Mouse (Mus musculus): ENCODE measurements at regions not wholly inside any gene's neighbourhood (a gene's known extent, or its start where the extent isn't known, plus 50 kb on each side); places are given as distances from the start of the nearest gene placed in this dataset.

GRCm38 (mm10) chr10:117543696-117543950, 85.7 kb upstream of the Cpm start:
- ATAC-seq (ENCODE audit: low read depth): no peak
- no peaks in the 10 kb centered on the region for H3K36me3 ChIP-seq (ENCODE audit: control insufficient read depth, insufficient read depth, low read length)
- no peaks in the 10 kb centered on the region for H3K27me3 ChIP-seq (ENCODE audit: control insufficient read depth, insufficient read depth, low read length)
- H3K27ac ChIP-seq (ENCODE audit: low read depth, low read length): no peak overlapping the region
- WGBS: 89% methylated on average over 6 of the region's 6 CpGs
- H3K4me3 ChIP-seq (ENCODE audit: low read depth, low read length): no peak overlapping the region
- no peak overlapping the region for H3K4me2 ChIP-seq (ENCODE audit: low read depth, low read length)
- H3K9ac ChIP-seq (replicated peaks; ENCODE audit: low read depth, low read length): no peak overlapping the region
- no peaks in the 10 kb centered on the region for H3K4me1 ChIP-seq (ENCODE audit: control insufficient read depth, insufficient read depth, low read length)
- no peaks in the 10 kb centered on the region for H3K9me3 ChIP-seq (ENCODE audit: control insufficient read depth, low read length)

- no peak for ATAC-seq (ENCODE audit: low read depth)
- Histone ChIP-seq H3K27ac (ENCODE audit: low read depth, low read length) (no peak overlapping the region), H3K36me3 (ENCODE audit: control insufficient read depth, insufficient read depth, low read length) (no peaks in the 10 kb centered on the region), H3K9ac (replicated peaks; ENCODE audit: low read depth, low read length) (no peak overlapping the region), H3K4me3 (ENCODE audit: low read depth, low read length) (no peak overlapping the region), H3K9me3 (ENCODE audit: control insufficient read depth, low read length) (no peaks in the 10 kb centered on the region), H3K4me2 (ENCODE audit: low read depth, low read length) (no peak overlapping the region), H3K27me3 (ENCODE audit: control insufficient read depth, insufficient read depth, low read length) (no peaks in the 10 kb centered on the region), H3K4me1 (ENCODE audit: control insufficient read depth, insufficient read depth, low read length) (no peaks in the 10 kb centered on the region)
- 87% methylated on average over 5 of the region's 5 CpGs for WGBS
Observed at GRCm38 (mm10) chr10:117542886-117543695, 86.2 kb upstream of the Cpm start.

GRCm38 (mm10) chr10:117542351-117542750, 86.9 kb upstream of the Cpm start:
- H3K9me3 ChIP-seq (ENCODE audit: control insufficient read depth, low read length): no peaks in the 10 kb centered on the region
- H3K27me3 ChIP-seq (ENCODE audit: control insufficient read depth, insufficient read depth, low read length): no peaks in the 10 kb centered on the region
- no peak overlapping the region for H3K4me2 ChIP-seq (ENCODE audit: low read depth, low read length)
- H3K4me1 ChIP-seq (ENCODE audit: control insufficient read depth, insufficient read depth, low read length): no peaks in the 10 kb centered on the region
- H3K36me3 ChIP-seq (ENCODE audit: control insufficient read depth, insufficient read depth, low read length): no peaks in the 10 kb centered on the region
- H3K27ac ChIP-seq (ENCODE audit: low read depth, low read length): no peak overlapping the region
- no peak overlapping the region for H3K9ac ChIP-seq (replicated peaks; ENCODE audit: low read depth, low read length)
- WGBS: 82% methylated on average over 5 of the region's 5 CpGs
- ATAC-seq (ENCODE audit: low read depth): no peak
- no peak overlapping the region for H3K4me3 ChIP-seq (ENCODE audit: low read depth, low read length)

GRCm38 (mm10) chr10:117541487-117541886, 87.8 kb upstream of the Cpm start:
- ATAC-seq (ENCODE audit: low read depth): no peak
- Histone ChIP-seq H3K9ac (replicated peaks; ENCODE audit: low read depth, low read length) (no peak overlapping the region), H3K27me3 (ENCODE audit: control insufficient read depth, insufficient read depth, low read length) (no peaks in the 10 kb centered on the region), H3K36me3 (ENCODE audit: control insufficient read depth, insufficient read depth, low read length) (no peaks in the 10 kb centered on the region), H3K4me3 (ENCODE audit: low read depth, low read length) (no peak overlapping the region), H3K4me2 (ENCODE audit: low read depth, low read length) (no peak overlapping the region), H3K4me1 (ENCODE audit: control insufficient read depth, insufficient read depth, low read length) (no peaks in the 10 kb centered on the region), H3K9me3 (ENCODE audit: control insufficient read depth, low read length) (no peaks in the 10 kb centered on the region), H3K27ac (ENCODE audit: low read depth, low read length) (no peak overlapping the region)
- WGBS: 83% methylated on average over 2 of the region's 2 CpGs

- Histone ChIP-seq H3K27ac (ENCODE audit: low read depth, low read length) (no peak overlapping the region), H3K27me3 (ENCODE audit: control insufficient read depth, insufficient read depth, low read length) (no peaks in the 10 kb centered on the region), H3K9ac (replicated peaks; ENCODE audit: low read depth, low read length) (no peak overlapping the region), H3K4me2 (ENCODE audit: low read depth, low read length) (no peak overlapping the region), H3K4me1 (ENCODE audit: control insufficient read depth, insufficient read depth, low read length) (no peaks in the 10 kb centered on the region), H3K36me3 (ENCODE audit: control insufficient read depth, insufficient read depth, low read length) (no peaks in the 10 kb centered on the region), H3K9me3 (ENCODE audit: control insufficient read depth, low read length) (no peaks in the 10 kb centered on the region), H3K4me3 (ENCODE audit: low read depth, low read length) (no peak overlapping the region)
- WGBS: 93% methylated on average over 2 of the region's 2 CpGs
- no peak for ATAC-seq (ENCODE audit: low read depth)
Observed at GRCm38 (mm10) chr10:117540747-117541398, 88.4 kb upstream of the Cpm start.

GRCm38 (mm10) chr10:117540112-117540594, 89.1 kb upstream of the Cpm start:
- no peak overlapping the region for H3K9ac ChIP-seq (replicated peaks; ENCODE audit: low read depth, low read length)
- no peaks in the 10 kb centered on the region for H3K9me3 ChIP-seq (ENCODE audit: control insufficient read depth, low read length)
- no peak overlapping the region for H3K27ac ChIP-seq (ENCODE audit: low read depth, low read length)
- no peak for ATAC-seq (ENCODE audit: low read depth)
- no peaks in the 10 kb centered on the region for H3K36me3 ChIP-seq (ENCODE audit: control insufficient read depth, insufficient read depth, low read length)
- 94% methylated on average over 2 of the region's 2 CpGs for WGBS
- no peak overlapping the region for H3K4me2 ChIP-seq (ENCODE audit: low read depth, low read length)
- no peak overlapping the region for H3K4me3 ChIP-seq (ENCODE audit: low read depth, low read length)
- no peaks in the 10 kb centered on the region for H3K4me1 ChIP-seq (ENCODE audit: control insufficient read depth, insufficient read depth, low read length)
- no peaks in the 10 kb centered on the region for H3K27me3 ChIP-seq (ENCODE audit: control insufficient read depth, insufficient read depth, low read length)

GRCm38 (mm10) chr10:117539532-117539931, 89.8 kb upstream of the Cpm start:
- H3K27me3 ChIP-seq (ENCODE audit: control insufficient read depth, insufficient read depth, low read length): no peaks in the 10 kb centered on the region
- H3K4me2 ChIP-seq (ENCODE audit: low read depth, low read length): no peak overlapping the region
- H3K27ac ChIP-seq (ENCODE audit: low read depth, low read length): no peak overlapping the region
- no peaks in the 10 kb centered on the region for H3K4me1 ChIP-seq (ENCODE audit: control insufficient read depth, insufficient read depth, low read length)
- H3K9me3 ChIP-seq (ENCODE audit: control insufficient read depth, low read length): no peaks in the 10 kb centered on the region
- ATAC-seq (ENCODE audit: low read depth): no peak
- H3K9ac ChIP-seq (replicated peaks; ENCODE audit: low read depth, low read length): no peak overlapping the region
- no peaks in the 10 kb centered on the region for H3K36me3 ChIP-seq (ENCODE audit: control insufficient read depth, insufficient read depth, low read length)
- no peak overlapping the region for H3K4me3 ChIP-seq (ENCODE audit: low read depth, low read length)
- 78% methylated on average over 1 of the region's 1 CpGs for WGBS

GRCm38 (mm10) chr10:117538725-117539124, 90.6 kb upstream of the Cpm start:
- Histone ChIP-seq H3K9me3 (ENCODE audit: control insufficient read depth, low read length) (no peaks in the 10 kb centered on the region), H3K4me1 (ENCODE audit: control insufficient read depth, insufficient read depth, low read length) (no peaks in the 10 kb centered on the region), H3K36me3 (ENCODE audit: control insufficient read depth, insufficient read depth, low read length) (no peaks in the 10 kb centered on the region), H3K4me3 (ENCODE audit: low read depth, low read length) (no peak overlapping the region), H3K9ac (replicated peaks; ENCODE audit: low read depth, low read length) (no peak overlapping the region), H3K27me3 (ENCODE audit: control insufficient read depth, insufficient read depth, low read length) (no peaks in the 10 kb centered on the region), H3K27ac (ENCODE audit: low read depth, low read length) (no peak overlapping the region), H3K4me2 (ENCODE audit: low read depth, low read length) (no peak overlapping the region)
- no peak for ATAC-seq (ENCODE audit: low read depth)
- WGBS: 85% methylated on average over 5 of the region's 5 CpGs

GRCm38 (mm10) chr10:117536769-117537599, 92.3 kb upstream of the Cpm start:
- H3K4me1 ChIP-seq (ENCODE audit: control insufficient read depth, insufficient read depth, low read length): no peaks in the 10 kb centered on the region
- ATAC-seq (ENCODE audit: low read depth): no peak
- no peaks in the 10 kb centered on the region for H3K36me3 ChIP-seq (ENCODE audit: control insufficient read depth, insufficient read depth, low read length)
- no peaks in the 10 kb centered on the region for H3K27me3 ChIP-seq (ENCODE audit: control insufficient read depth, insufficient read depth, low read length)
- H3K27ac ChIP-seq (ENCODE audit: low read depth, low read length): no peak overlapping the region
- H3K9me3 ChIP-seq (ENCODE audit: control insufficient read depth, low read length): no peaks in the 10 kb centered on the region
- H3K4me3 ChIP-seq (ENCODE audit: low read depth, low read length): no peak overlapping the region
- no peak overlapping the region for H3K9ac ChIP-seq (replicated peaks; ENCODE audit: low read depth, low read length)
- no peak overlapping the region for H3K4me2 ChIP-seq (ENCODE audit: low read depth, low read length)
- 98% methylated on average over 15 of the region's 15 CpGs for WGBS

Measured in neural tube, embryonic 14.5 days (tissue).